Mouse (Mus musculus): ENCODE measurements at regions not wholly inside any gene's neighbourhood (a gene's known extent, or its start where the extent isn't known, plus 50 kb on each side); places are given as distances from the start of the nearest gene placed in this dataset.

- TF ChIP-seq POLR2A (IDR thresholded peaks at IDR 0.05; ENCODE audit: insufficient read depth, low read length) (no peak), EP300 (IDR thresholded peaks at IDR 0.05; ENCODE audit: insufficient read depth, low read depth, low read length) (no peak)
These were observed 307.9 kb downstream of the Qk start for GRCm38 (mm10) chr17:10011728-10012127.

Measured in ES-Bruce4 (cell line).